Mouse (Mus musculus) liver, embryonic 12.5 days (tissue): ENCODE results near the gene Trrap. TPM values are rescaled to one million over a fixed set of nuclear protein-coding genes. Genes with fewer than 3 reads are reported as not detected.
A peak's percentile ranks its signal among the peaks of the same experiment; 100 is the strongest.
"Not testable (repeated sequence)": the region's sequence is repeated elsewhere in the genome, so short reads cannot be mapped to it uniquely, and the experiment has no call there.

Source experiments
- ATAC-seq: fragments of 200-750 bp; cut with Nextera tagmentation; 2 replicates; pipeline ENCODE4 v1.8.0; 2017; ENCODE audit warnings: moderate number of reproducible peaks, mild to moderate bottlenecking, moderate library complexity
- H3K27ac ChIP-seq: fragments of 300-500 bp; sonication (generic); 2 replicates; pipeline ENCODE4 v1.5.1; 2016; ENCODE audit warnings: mild to moderate bottlenecking
- H3K27me3 ChIP-seq: fragments of 300-500 bp; sonication (generic); replicated peaks from 2 replicates; pipeline ENCODE4 v1.6.1; 2016; ENCODE audit warnings: mild to moderate bottlenecking, moderate library complexity
- H3K36me3 ChIP-seq: fragments of 300-500 bp; sonication (generic); 2 replicates; pipeline ENCODE4 v1.6.1; 2016; ENCODE audit warnings: mild to moderate bottlenecking, moderate library complexity
- H3K4me1 ChIP-seq: fragments of 300-500 bp; sonication (generic); 2 replicates; pipeline ENCODE4 v1.6.1; 2016
- H3K4me2 ChIP-seq: fragments of 300-500 bp; sonication (generic); 2 replicates; pipeline ENCODE4 v1.6.1; 2016; ENCODE audit warnings: mild to moderate bottlenecking, moderate library complexity
- H3K4me3 ChIP-seq: fragments of 300-500 bp; sonication (generic); 2 replicates; pipeline ENCODE4 v1.5.1; 2016; ENCODE audit warnings: mild to moderate bottlenecking, moderate library complexity
- H3K9ac ChIP-seq: fragments of 300-500 bp; sonication (generic); 2 replicates; pipeline ENCODE4 v1.6.1; 2016; ENCODE audit warnings: mild to moderate bottlenecking, moderate library complexity
- H3K9me3 ChIP-seq: fragments of 300-500 bp; sonication (generic); replicated peaks from 2 replicates; pipeline ENCODE4 v1.6.1; 2016; ENCODE audit warnings: mild to moderate bottlenecking, moderate library complexity
- WGBS: fragments of 180-500 bp; shearing (Covaris S2); methylation state at CpG from one replicate; pipeline ENCODE4 v1.1.7; 2016; ENCODE audit not compliant: insufficient replicate concordance; 5-methylcytosine and 5-hydroxymethylcytosine counted together
- polyA plus RNA-seq: library from polyadenylated mRNA; unstranded; fragments of >200 nt; fragmentation: Nextera tagmentation; extraction: Ambion mirVana; gene quantifications from 2 replicates; pipeline ENCODE4 v1.2.1, GENCODE M21; 2016

The Trrap gene
- polyA plus RNA-seq = 29.4 and 29.5 TPM in 2 replicates

- Histone ChIP-seq H3K9ac (peak within 1 kb of the TSS; percentile 79), H3K4me1 (peaks cover 35% of the 10 kb centered on the region), H3K36me3 (peaks cover 18% of the 10 kb centered on the region), H3K27me3 (peaks cover 11% of the 10 kb centered on the region), H3K4me2 (peak within 1 kb of the TSS; percentile 88), H3K27ac (peak within 1 kb of the TSS; percentile 88), H3K4me3 (peak within 1 kb of the TSS; percentile 90)
- not testable (repeated sequence) for ATAC-seq, H3K9me3 ChIP-seq
- 75% methylated on average over 14 of the region's 15 CpGs for WGBS
Measured at GRCm38 (mm10) chr5:144767106-144767798, at the start of gene Trrap. TSS of gene Trrap (plus strand) at chr5:144767732.

GRCm38 (mm10) chr5:144719781-144720180 lies 47.8 kb upstream of the Trrap start:
- no peak for ATAC-seq
- 59% methylated on average over 6 of the region's 6 CpGs for WGBS
- no peak overlapping the region for H3K4me2 ChIP-seq

GRCm38 (mm10) chr5:144720281-144720680 lies 47.3 kb upstream of the Trrap start:
- no peak for ATAC-seq
- H3K27me3 ChIP-seq = no peaks in the 10 kb centered on the region
- H3K27ac ChIP-seq = no peak overlapping the region
- no peak overlapping the region for H3K9ac ChIP-seq
- no peak overlapping the region for H3K4me3 ChIP-seq
- no peak overlapping the region for H3K4me2 ChIP-seq
- no peaks in the 10 kb centered on the region for H3K36me3 ChIP-seq
- no peaks in the 10 kb centered on the region for H3K4me1 ChIP-seq
- H3K9me3 ChIP-seq = no peaks in the 10 kb centered on the region
- WGBS = 79% methylated on average over 4 of the region's 4 CpGs

More at GRCm38 (mm10) chr5:144719781-144720180, 47.8 kb upstream of the Trrap start:
- no peaks in the 10 kb centered on the region for H3K27me3 ChIP-seq
- H3K4me1 ChIP-seq = no peaks in the 10 kb centered on the region
- no peaks in the 10 kb centered on the region for H3K36me3 ChIP-seq
- H3K9ac ChIP-seq = no peak overlapping the region
- no peaks in the 10 kb centered on the region for H3K9me3 ChIP-seq
- H3K4me3 ChIP-seq = no peak overlapping the region
- no peak overlapping the region for H3K27ac ChIP-seq

- Histone ChIP-seq H3K9me3 (no peaks in the 10 kb centered on the region), H3K4me3 (no peak overlapping the region), H3K36me3 (no peaks in the 10 kb centered on the region), H3K9ac (no peak overlapping the region), H3K4me2 (no peak overlapping the region), H3K27ac (no peak overlapping the region), H3K27me3 (peaks cover 16% of the 10 kb centered on the region; the same call in 1 of the 2 replicates), H3K4me1 (no peaks in the 10 kb centered on the region)
- ATAC-seq = no peak
- WGBS = 49% methylated on average over 2 of the region's 2 CpGs
Measured at GRCm38 (mm10) chr5:144724926-144725325, 42.6 kb upstream of the Trrap start.

- H3K4me2 ChIP-seq = no peak overlapping the region
- WGBS = 59% methylated on average over 3 of the region's 3 CpGs
- no peaks in the 10 kb centered on the region for H3K4me1 ChIP-seq
- no peak for ATAC-seq
- H3K9ac ChIP-seq = no peak overlapping the region
- peaks cover 16% of the 10 kb centered on the region; the same call in 1 of the 2 replicates for H3K27me3 ChIP-seq
- H3K27ac ChIP-seq = no peak overlapping the region
- no peak overlapping the region for H3K4me3 ChIP-seq
- no peaks in the 10 kb centered on the region for H3K36me3 ChIP-seq
- H3K9me3 ChIP-seq = no peaks in the 10 kb centered on the region
Measured at GRCm38 (mm10) chr5:144725554-144725953, 42.0 kb upstream of the Trrap start.

- WGBS = 8% methylated on average over 9 of the region's 9 CpGs
- H3K27ac ChIP-seq = no peak overlapping the region
- no peak overlapping the region for H3K9ac ChIP-seq
- H3K9me3 ChIP-seq = no peaks in the 10 kb centered on the region
- H3K4me3 ChIP-seq = no peak overlapping the region
- no peak for ATAC-seq
- H3K36me3 ChIP-seq = no peaks in the 10 kb centered on the region
- H3K27me3 ChIP-seq = peaks cover 16% of the 10 kb centered on the region; the same call in 1 of the 2 replicates
- H3K4me1 ChIP-seq = no peaks in the 10 kb centered on the region
- no peak overlapping the region for H3K4me2 ChIP-seq
Measured at GRCm38 (mm10) chr5:144727119-144727518, 40.4 kb upstream of the Trrap start.

GRCm38 (mm10) chr5:144728237-144728636 lies 39.3 kb upstream of the Trrap start:
- Histone ChIP-seq H3K4me2 (no peak overlapping the region), H3K36me3 (no peaks in the 10 kb centered on the region), H3K27ac (no peak overlapping the region), H3K9me3 (no peaks in the 10 kb centered on the region), H3K4me1 (no peaks in the 10 kb centered on the region), H3K27me3 (peaks cover 16% of the 10 kb centered on the region; the same call in 1 of the 2 replicates), H3K4me3 (no peak overlapping the region), H3K9ac (no peak overlapping the region)
- WGBS = 38% methylated on average over 5 of the region's 5 CpGs
- no peak for ATAC-seq

DNA sequence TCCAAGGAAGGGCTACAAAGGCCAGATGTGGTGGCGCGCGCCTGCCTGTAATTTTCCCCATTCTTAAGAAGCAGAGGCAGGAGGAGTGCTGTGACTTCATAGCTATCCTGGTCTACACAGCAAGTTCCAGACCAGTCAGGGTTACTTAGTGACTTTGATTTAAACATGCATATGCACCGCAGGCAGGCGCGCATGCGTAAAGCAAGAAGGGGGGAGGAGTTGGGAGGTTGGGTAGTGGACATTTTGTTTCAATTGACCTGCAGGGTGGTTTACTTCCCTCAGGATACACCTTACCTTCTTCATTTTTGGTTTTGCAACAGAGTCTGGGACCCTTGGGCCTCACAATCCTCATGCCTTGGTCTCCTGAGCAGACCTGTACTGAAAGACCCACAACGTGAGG lies 38.3 kb upstream of the Trrap start:
- Histone ChIP-seq H3K27ac (no peak overlapping the region), H3K9me3 (no peaks in the 10 kb centered on the region), H3K27me3 (peaks cover 16% of the 10 kb centered on the region; the same call in 1 of the 2 replicates), H3K4me2 (no peak overlapping the region), H3K4me1 (no peaks in the 10 kb centered on the region), H3K36me3 (no peaks in the 10 kb centered on the region), H3K4me3 (no peak overlapping the region), H3K9ac (no peak overlapping the region)
- no peak for ATAC-seq
- 71% methylated on average over 8 of the region's 8 CpGs for WGBS

DNA sequence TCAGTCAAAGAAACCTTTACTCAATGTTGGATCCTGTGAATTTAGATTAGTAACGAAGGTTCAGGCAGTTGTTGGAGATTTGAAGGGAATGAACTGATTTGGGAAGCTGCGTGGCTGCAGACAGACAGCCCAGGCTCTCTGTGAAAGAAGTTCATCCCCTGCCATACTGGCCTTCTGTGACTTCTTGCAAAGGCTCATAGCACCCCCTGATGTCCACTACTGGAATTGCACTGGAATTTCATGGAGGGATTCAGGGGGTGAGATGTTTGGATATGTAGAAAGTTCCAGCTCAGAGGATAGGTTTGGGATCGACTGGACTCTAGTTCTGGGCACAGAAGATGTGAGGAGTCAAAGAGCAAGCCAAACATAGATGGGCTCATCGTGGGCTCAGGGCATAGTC lies 33.6 kb upstream of the Trrap start:
- Histone ChIP-seq H3K9me3 (no peaks in the 10 kb centered on the region), H3K9ac (no peak overlapping the region), H3K4me3 (no peak overlapping the region), H3K4me2 (no peak overlapping the region), H3K27ac (no peak overlapping the region), H3K36me3 (no peaks in the 10 kb centered on the region), H3K27me3 (peaks cover 4% of the 10 kb centered on the region; the same call in 1 of the 2 replicates), H3K4me1 (no peaks in the 10 kb centered on the region)
- no peak for ATAC-seq
- 25% methylated on average over 4 of the region's 4 CpGs for WGBS

DNA sequence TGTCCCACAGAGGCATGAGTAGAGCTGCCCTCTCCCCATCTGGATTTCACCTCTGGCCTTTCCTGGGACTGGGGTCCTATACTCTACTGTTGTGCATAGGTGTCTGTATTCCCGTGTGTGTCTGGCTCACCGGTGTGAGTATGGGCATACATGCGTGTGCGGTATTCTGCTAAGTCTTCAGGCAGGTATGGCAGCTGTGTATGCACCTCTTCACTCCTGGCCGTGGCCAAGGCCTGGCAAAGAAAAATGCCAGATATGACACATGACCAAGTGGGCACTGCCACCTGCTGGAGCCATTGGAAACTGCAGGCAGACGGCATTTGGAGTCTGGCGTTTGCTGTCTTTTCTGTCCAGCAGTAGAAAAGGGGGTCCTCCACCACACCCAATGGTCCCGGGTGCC lies 32.6 kb upstream of the Trrap start:
- no peak overlapping the region for H3K4me3 ChIP-seq
- no peak for ATAC-seq
- no peaks in the 10 kb centered on the region for H3K36me3 ChIP-seq
- no peak overlapping the region for H3K9ac ChIP-seq
- no peak overlapping the region for H3K27ac ChIP-seq
- no peaks in the 10 kb centered on the region for H3K27me3 ChIP-seq
- H3K4me2 ChIP-seq = no peak overlapping the region
- H3K4me1 ChIP-seq = no peaks in the 10 kb centered on the region
- no peaks in the 10 kb centered on the region for H3K9me3 ChIP-seq
- WGBS = 26% methylated on average over 8 of the region's 8 CpGs

DNA sequence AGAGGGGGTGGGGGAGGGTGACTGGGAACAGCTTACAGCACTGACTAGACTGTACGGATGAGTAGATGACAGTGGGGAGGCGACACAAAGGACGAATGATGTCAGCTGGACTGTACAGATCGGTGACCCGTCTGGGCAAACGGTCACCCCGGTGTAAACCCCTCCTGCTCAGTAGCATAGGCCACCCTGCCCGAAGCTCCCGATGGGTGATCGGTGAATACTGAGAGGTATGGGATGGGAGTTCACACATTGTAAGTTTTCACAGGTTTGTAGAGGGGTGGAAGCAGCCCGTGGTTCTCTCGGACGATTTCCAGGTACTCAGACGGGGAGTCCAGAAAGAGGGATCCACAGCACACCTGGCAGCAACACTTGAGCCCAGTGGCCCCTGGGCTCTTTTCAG lies 30.4 kb upstream of the Trrap start:
- Histone ChIP-seq H3K27me3 (no peaks in the 10 kb centered on the region), H3K4me2 (no peak overlapping the region), H3K36me3 (no peaks in the 10 kb centered on the region), H3K9me3 (no peaks in the 10 kb centered on the region), H3K4me1 (no peaks in the 10 kb centered on the region), H3K9ac (no peak overlapping the region), H3K4me3 (no peak overlapping the region), H3K27ac (no peak overlapping the region)
- WGBS = 73% methylated on average over 14 of the region's 14 CpGs
- ATAC-seq = peak; percentile 14; the same call in 1 of the 2 replicates

DNA sequence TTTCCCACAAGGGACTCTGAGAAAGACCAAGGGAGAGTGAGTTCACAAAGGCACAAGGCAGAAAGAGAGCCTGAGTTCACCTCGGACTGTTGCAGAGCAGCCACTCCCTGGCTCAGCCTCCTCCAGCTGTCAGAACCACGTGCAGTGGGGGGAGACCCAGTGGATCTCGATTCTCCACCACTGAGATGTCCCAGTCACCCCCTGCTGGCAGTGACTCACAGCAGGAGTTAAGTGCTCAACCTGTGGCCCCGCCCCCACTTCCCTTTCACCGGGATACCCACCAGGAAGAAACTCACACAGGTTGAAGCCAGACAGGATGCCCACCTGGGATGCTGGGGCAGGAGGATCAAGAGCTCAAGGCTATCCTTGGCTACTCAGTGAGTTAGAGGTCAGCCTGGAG lies 15.1 kb upstream of the Trrap start:
- 0 out of 2 replicates have a peak, but pooled peaks have one; percentile 22 for ATAC-seq
- Histone ChIP-seq H3K4me3 (no peak overlapping the region), H3K4me1 (peaks cover 7% of the 10 kb centered on the region; the same call in 1 of the 2 replicates), H3K4me2 (0 out of 2 replicates have a peak overlapping the region, but pooled peaks have one; percentile 8), H3K27ac (no peak overlapping the region), H3K27me3 (0 out of 2 replicates have a peak, but pooled peaks cover 4% of the 10 kb centered on the region), H3K9me3 (no peaks in the 10 kb centered on the region), H3K9ac (no peak overlapping the region), H3K36me3 (no peaks in the 10 kb centered on the region)
- 5% methylated on average over 5 of the region's 5 CpGs for WGBS
